ENCODE assay signal across 8 mouse cellular contexts in the genomic region with DNA sequence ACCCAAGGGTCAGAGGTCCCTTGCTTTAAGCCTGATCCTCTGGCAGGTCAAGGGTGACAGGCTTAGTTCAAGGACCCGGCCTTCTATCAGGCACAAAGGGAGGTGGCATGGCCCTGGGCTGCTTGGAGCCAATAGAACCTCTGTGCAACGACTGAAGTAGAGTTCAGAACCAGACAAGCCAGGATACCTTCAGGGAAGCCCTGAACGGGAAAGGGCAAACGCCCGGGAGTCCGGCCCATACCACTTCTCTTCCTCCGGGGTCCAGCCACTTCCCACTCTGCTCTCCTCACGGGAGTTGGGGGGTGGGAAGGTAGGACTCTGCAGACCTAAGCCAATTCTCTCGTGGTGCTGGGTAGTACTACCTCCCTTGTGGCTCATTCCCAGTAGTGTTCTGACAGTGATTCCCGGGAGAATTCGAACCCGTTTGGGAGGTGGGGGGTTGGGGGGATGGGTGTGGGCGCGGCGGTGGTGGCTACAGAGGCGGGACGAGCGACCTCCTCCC. TPM values are rescaled to one million over a fixed set of nuclear protein-coding genes. Genes with fewer than 3 reads are reported as not detected.
DNase-seq lines count a peak whose midpoint lies in the region; ATAC-seq and TF ChIP-seq lines count a peak whose summit lies in the region.

No protein-coding gene starts in this region.

- peak overlapping the region; percentile 96 for H3K9ac ChIP-seq in heart, embryonic 11.5 days (ENCODE audit: low read depth, low read length)
- peak overlapping the region; percentile 100 for H3K9ac ChIP-seq in embryonic facial prominence, embryonic 15.5 days
- peak overlapping the region; percentile 98 for H3K9ac ChIP-seq in limb, embryonic 14.5 days (ENCODE audit: low read depth, low read length, severe bottlenecking)
- peak overlapping the region; percentile 100 for H3K9ac ChIP-seq in stomach, embryonic 14.5 days (replicated peaks; ENCODE audit: low read depth, low read length)

- WGBS in heart, embryonic 11.5 days (ENCODE audit: insufficient replicate concordance): 2% methylated on average over 18 of the region's 18 CpGs
- under 1% methylated on average over 18 of the region's 18 CpGs for WGBS in embryonic facial prominence, embryonic 15.5 days
- 2% methylated on average over 11 of the region's 18 CpGs for WGBS in limb, embryonic 14.5 days
- whole genome bisulfite sequencing in stomach, embryonic 14.5 days: under 1% methylated on average over 18 of the region's 18 CpGs

- ATAC-seq in heart, embryonic 11.5 days (replicated peaks; ENCODE audit: insufficient number of reproducible peaks, low FRiP score, low TSS enrichment): 0 out of 2 replicates have a peak, but pooled peaks have one; percentile 0
- ATAC-seq in embryonic facial prominence, embryonic 15.5 days (ENCODE audit: insufficient number of reproducible peaks, low FRiP score, low TSS enrichment, low read depth): no peak
- no peak for ATAC-seq in limb, embryonic 14.5 days (ENCODE audit: low FRiP score, low read depth)
- ATAC-seq in stomach, embryonic 14.5 days (ENCODE audit: insufficient number of reproducible peaks, insufficient read depth, low FRiP score, low read depth): no peak
- no peak for ATAC-seq in inflammation-experienced regulatory T-cells, adult 6 months

- H3K27me3 ChIP-seq in heart, embryonic 11.5 days (ENCODE audit: control insufficient read depth, insufficient read depth, low read length): no peaks in the 10 kb centered on the region
- H3K27me3 ChIP-seq in E14TG2a.4 (ENCODE audit: insufficient read depth, low read length): peaks cover 28% of the 10 kb centered on the region
- no peaks in the 10 kb centered on the region for H3K27me3 ChIP-seq in embryonic facial prominence, embryonic 15.5 days
- no peaks in the 10 kb centered on the region for H3K27me3 ChIP-seq in limb, embryonic 14.5 days (ENCODE audit: control insufficient read depth, insufficient read depth, low read length)
- H3K27me3 ChIP-seq in stomach, embryonic 14.5 days (ENCODE audit: control insufficient read depth, insufficient read depth, low read length): no peaks in the 10 kb centered on the region

- no peaks in the 10 kb centered on the region for H3K9me3 ChIP-seq in heart, embryonic 11.5 days (replicated peaks; ENCODE audit: control insufficient read depth, low read length)
- H3K9me3 ChIP-seq in E14TG2a.4 (ENCODE audit: low read length): no peaks in the 10 kb centered on the region
- H3K9me3 ChIP-seq in embryonic facial prominence, embryonic 15.5 days (replicated peaks): no peaks in the 10 kb centered on the region
- H3K9me3 ChIP-seq in limb, embryonic 14.5 days (ENCODE audit: control insufficient read depth, low read length): no peaks in the 10 kb centered on the region
- no peaks in the 10 kb centered on the region for H3K9me3 ChIP-seq in stomach, embryonic 14.5 days (ENCODE audit: control insufficient read depth, low read depth, low read length)

- H3K4me1 ChIP-seq in heart, embryonic 11.5 days (ENCODE audit: control insufficient read depth, insufficient read depth, low read length): peaks cover 45% of the 10 kb centered on the region
- peaks cover 69% of the 10 kb centered on the region for H3K4me1 ChIP-seq in E14TG2a.4 (replicated peaks; ENCODE audit: low read depth, low read length)
- H3K4me1 ChIP-seq in embryonic facial prominence, embryonic 15.5 days: peaks cover 59% of the 10 kb centered on the region
- peaks cover 40% of the 10 kb centered on the region for H3K4me1 ChIP-seq in limb, embryonic 14.5 days (ENCODE audit: control insufficient read depth, insufficient read depth, low read length)
- H3K4me1 ChIP-seq in stomach, embryonic 14.5 days (ENCODE audit: control insufficient read depth, insufficient read depth, low read length): peaks cover 57% of the 10 kb centered on the region

- H3K36me3 ChIP-seq in heart, embryonic 11.5 days (ENCODE audit: control insufficient read depth, insufficient read depth, low read length): peaks cover 3% of the 10 kb centered on the region; the same call in 1 of the 2 replicates
- peaks cover 10% of the 10 kb centered on the region; the same call in 1 of the 2 replicates for H3K36me3 ChIP-seq in E14TG2a.4 (ENCODE audit: insufficient read depth, low read length)
- H3K36me3 ChIP-seq in embryonic facial prominence, embryonic 15.5 days: 0 out of 2 replicates have a peak, but pooled peaks cover 5% of the 10 kb centered on the region
- H3K36me3 ChIP-seq in limb, embryonic 14.5 days (ENCODE audit: control insufficient read depth, insufficient read depth, low read length): peaks cover 8% of the 10 kb centered on the region
- no peaks in the 10 kb centered on the region for H3K36me3 ChIP-seq in stomach, embryonic 14.5 days (ENCODE audit: control insufficient read depth, insufficient read depth, low read length)

- peak overlapping the region; percentile 97; the same call in 1 of the 2 replicates for H3K27ac ChIP-seq in heart, embryonic 11.5 days (ENCODE audit: low read depth, low read length)
- H3K27ac ChIP-seq in embryonic facial prominence, embryonic 15.5 days (replicated peaks): peak overlapping the region; percentile 94
- H3K27ac ChIP-seq in limb, embryonic 14.5 days (replicated peaks; ENCODE audit: low read depth, low read length): peak overlapping the region; percentile 93
- H3K27ac ChIP-seq in stomach, embryonic 14.5 days (ENCODE audit: low read length): peak overlapping the region; percentile 97

- peak overlapping the region; percentile 99 for H3K4me3 ChIP-seq in heart, embryonic 11.5 days (ENCODE audit: low read depth, low read length)
- H3K4me3 ChIP-seq in E14TG2a.4 (replicated peaks; ENCODE audit: low read length): peak overlapping the region; percentile 95
- H3K4me3 ChIP-seq in embryonic facial prominence, embryonic 15.5 days (replicated peaks): peak overlapping the region; percentile 89
- peak overlapping the region; percentile 95 for H3K4me3 ChIP-seq in limb, embryonic 14.5 days (replicated peaks; ENCODE audit: low read length)
- H3K4me3 ChIP-seq in stomach, embryonic 14.5 days (ENCODE audit: low read depth, low read length): peak overlapping the region; percentile 95

- peak overlapping the region; percentile 94 for H3K4me2 ChIP-seq in heart, embryonic 11.5 days
- H3K4me2 ChIP-seq in embryonic facial prominence, embryonic 15.5 days (replicated peaks): peak overlapping the region; percentile 64
- H3K4me2 ChIP-seq in limb, embryonic 14.5 days (replicated peaks; ENCODE audit: low read depth, low read length, severe bottlenecking): peak overlapping the region; percentile 71
- H3K4me2 ChIP-seq in stomach, embryonic 14.5 days (replicated peaks; ENCODE audit: low read depth, low read length): peak overlapping the region; percentile 94

- no peak for DNase-seq in heart, adult 8-10 months (ENCODE audit: low spot score)
- DNase-seq in limb, embryonic 14.5 days (ENCODE audit: low spot score): peak; percentile 40
- no peak for DNase-seq in spleen, adult 12 weeks (ENCODE audit: low spot score)

- no peak for TF ChIP-seq POLR2A in limb, embryonic 14.5 days (IDR thresholded peaks at IDR 0.05; ENCODE audit: borderline replicate concordance, extremely low read depth, insufficient read depth, insufficient read length)

- no peak for TF ChIP-seq CTCF in E14TG2a.4 (conservative IDR thresholded peaks at IDR 0.05; ENCODE audit: low read length)

RNA-seq across cellular contexts. Expression of gene Csk, which starts 8.9 kb away (rescaled TPM):
- 15.9 and 18.6 TPM in 2 replicates for polyA plus RNA-seq in heart, embryonic 11.5 days (2014; fragmentation: Nextera tagmentation; extraction: Ambion mirVana)
- total RNA-seq in heart, adult 8-10 months (2022): 10 to 100 TPM; 18.9 to 32.0 (median 27.7) TPM
- 35.9 and 36.1 TPM in 2 replicates for polyA plus RNA-seq in embryonic facial prominence, embryonic 15.5 days (2015; fragmentation: Nextera tagmentation; extraction: Ambion mirVana)
- 88.5 and 91.4 TPM in 2 replicates for polyA plus RNA-seq in limb, embryonic 14.5 days (2012; rRNA removed)
- 28.1 and 29.7 TPM in 2 replicates for polyA plus RNA-seq in limb, embryonic 14.5 days (2014; fragmentation: Nextera tagmentation; extraction: Ambion mirVana)
- 29.1 and 30.9 TPM in 2 replicates for polyA plus RNA-seq in stomach, embryonic 14.5 days (2014; fragmentation: Nextera tagmentation; extraction: Ambion mirVana)
- 100 to 1,000 TPM; 113 to 133 (median 122) TPM for polyA plus RNA-seq in inflammation-experienced regulatory T-cells, adult 6 months (2017; shearing (Covaris generic))

RNA-seq across cellular contexts. Expression of gene Lman1l, which starts 23.9 kb away (rescaled TPM):
- not detected in 2 replicates for polyA plus RNA-seq in heart, embryonic 11.5 days (2014; fragmentation: Nextera tagmentation; extraction: Ambion mirVana)
- total RNA-seq in heart, adult 8-10 months (2022): under 1 TPM in 3 of 4 experiments, not detected in 1; 0.16 to 0.32 (median 0.22) TPM
- not detected in 2 replicates for polyA plus RNA-seq in embryonic facial prominence, embryonic 15.5 days (2015; fragmentation: Nextera tagmentation; extraction: Ambion mirVana)
- polyA plus RNA-seq in limb, embryonic 14.5 days (2012; rRNA removed): 0.09 TPM in 1 of 2 replicates, not detected in the other
- polyA plus RNA-seq in limb, embryonic 14.5 days (2014; fragmentation: Nextera tagmentation; extraction: Ambion mirVana): not detected in 2 replicates
- not detected in 2 replicates for polyA plus RNA-seq in stomach, embryonic 14.5 days (2014; fragmentation: Nextera tagmentation; extraction: Ambion mirVana)
- under 1 TPM; 0.23 to 0.97 (median 0.40) TPM for polyA plus RNA-seq in inflammation-experienced regulatory T-cells, adult 6 months (2017; shearing (Covaris generic))

RNA-seq across cellular contexts. Expression of gene Cplx3, which starts 38.4 kb away (rescaled TPM):
- not detected in 2 replicates for polyA plus RNA-seq in heart, embryonic 11.5 days (2014; fragmentation: Nextera tagmentation; extraction: Ambion mirVana)
- not detected for total RNA-seq in heart, adult 8-10 months (2022)
- polyA plus RNA-seq in embryonic facial prominence, embryonic 15.5 days (2015; fragmentation: Nextera tagmentation; extraction: Ambion mirVana): not detected in 2 replicates
- 0.03 TPM in 1 of 2 replicates, not detected in the other for polyA plus RNA-seq in limb, embryonic 14.5 days (2012; rRNA removed)
- not detected in 2 replicates for polyA plus RNA-seq in limb, embryonic 14.5 days (2014; fragmentation: Nextera tagmentation; extraction: Ambion mirVana)
- not detected in 2 replicates for polyA plus RNA-seq in stomach, embryonic 14.5 days (2014; fragmentation: Nextera tagmentation; extraction: Ambion mirVana)
- polyA plus RNA-seq in inflammation-experienced regulatory T-cells, adult 6 months (2017; shearing (Covaris generic)): not detected

RNA-seq across cellular contexts. Expression of gene Cyp1a2, which starts 39.0 kb away (rescaled TPM):
- polyA plus RNA-seq in heart, embryonic 11.5 days (2014; fragmentation: Nextera tagmentation; extraction: Ambion mirVana): not detected in 2 replicates
- total RNA-seq in heart, adult 8-10 months (2022): not detected
- not detected in 2 replicates for polyA plus RNA-seq in embryonic facial prominence, embryonic 15.5 days (2015; fragmentation: Nextera tagmentation; extraction: Ambion mirVana)
- not detected in 2 replicates for polyA plus RNA-seq in limb, embryonic 14.5 days (2012; rRNA removed)
- polyA plus RNA-seq in limb, embryonic 14.5 days (2014; fragmentation: Nextera tagmentation; extraction: Ambion mirVana): not detected in 2 replicates
- not detected in 2 replicates for polyA plus RNA-seq in stomach, embryonic 14.5 days (2014; fragmentation: Nextera tagmentation; extraction: Ambion mirVana)
- not detected for polyA plus RNA-seq in inflammation-experienced regulatory T-cells, adult 6 months (2017; shearing (Covaris generic))

RNA-seq across cellular contexts. Expression of gene Cyp1a1, which starts 43.2 kb away (rescaled TPM):
- polyA plus RNA-seq in heart, embryonic 11.5 days (2014; fragmentation: Nextera tagmentation; extraction: Ambion mirVana): not detected in 2 replicates
- total RNA-seq in heart, adult 8-10 months (2022): under 1 TPM in 2 of 4 experiments, not detected in 2; 0.14 to 0.69 TPM
- polyA plus RNA-seq in embryonic facial prominence, embryonic 15.5 days (2015; fragmentation: Nextera tagmentation; extraction: Ambion mirVana): 0.43 and 0.53 TPM in 2 replicates
- 0.03 and 0.04 TPM in 2 replicates for polyA plus RNA-seq in limb, embryonic 14.5 days (2012; rRNA removed)
- polyA plus RNA-seq in limb, embryonic 14.5 days (2014; fragmentation: Nextera tagmentation; extraction: Ambion mirVana): not detected in 2 replicates
- polyA plus RNA-seq in stomach, embryonic 14.5 days (2014; fragmentation: Nextera tagmentation; extraction: Ambion mirVana): not detected in 2 replicates
- under 1 TPM in 2 of 3 experiments, not detected in 1; 0.21 TPM for polyA plus RNA-seq in inflammation-experienced regulatory T-cells, adult 6 months (2017; shearing (Covaris generic))
